Mouse (Mus musculus) skeletal muscle tissue, adult 2 months (tissue): ENCODE data around the gene Gm45717.

Experiments used
- DNase-seq: peaks from one replicate; pipeline ENCODE4 v3.0.0-alpha.2; 2012; ENCODE audit warnings: low read depth, low spot score

The Gm45717 gene

GRCm38 (mm10) chr7:140943356-140943755, 12.4 kb downstream of the Gm45717 start:
- DNase-seq, result no peak

- no peak for DNase-seq
Measured at GRCm38 (mm10) chr7:140942811-140943210, 12.9 kb downstream of the Gm45717 start.

GRCm38 (mm10) chr7:140942341-140942740, 13.4 kb downstream of the Gm45717 start:
- DNase-seq, result no peak

GRCm38 (mm10) chr7:140941222-140942051, 14.3 kb downstream of the Gm45717 start, which contains the start of gene Pgghg:
Gene Pgghg (plus strand): TSS chr7:140941391.
- peak; percentile 92 for DNase-seq

- DNase-seq, result no peak
Measured at GRCm38 (mm10) chr7:140939669-140940171, 16.0 kb downstream of the Gm45717 start.

GRCm38 (mm10) chr7:140938896-140939295, 16.8 kb downstream of the Gm45717 start:
- DNase-seq, result no peak

GRCm38 (mm10) chr7:140938436-140938835, 17.3 kb downstream of the Gm45717 start:
- DNase-seq, result no peak

GRCm38 (mm10) chr7:140927181-140927580, 28.6 kb downstream of the Gm45717 start:
- no peak for DNase-seq

- no peak for DNase-seq
Measured at GRCm38 (mm10) chr7:140923070-140923775, 32.5 kb downstream of the Gm45717 start.

- no peak for DNase-seq
Measured at GRCm38 (mm10) chr7:140922398-140923069, 33.2 kb downstream of the Gm45717 start.

- DNase-seq, result no peak
Measured at GRCm38 (mm10) chr7:140921225-140921975, 34.3 kb downstream of the Gm45717 start.

GRCm38 (mm10) chr7:140920418-140921029, 35.2 kb downstream of the Gm45717 start, which contains the start of gene Nlrp6:
Gene Nlrp6 (plus strand): TSS chr7:140920902.
- DNase-seq, result no peak

GRCm38 (mm10) chr7:140919911-140920310, 35.8 kb downstream of the Gm45717 start:
- DNase-seq, result no peak

- DNase-seq, result no peak
Measured at GRCm38 (mm10) chr7:140914031-140914690, 41.6 kb downstream of the Gm45717 start.

- no peak for DNase-seq
Measured at GRCm38 (mm10) chr7:140912846-140913482, 42.8 kb downstream of the Gm45717 start.

GRCm38 (mm10) chr7:140912293-140912692, 43.4 kb downstream of the Gm45717 start:
- DNase-seq, result no peak

GRCm38 (mm10) chr7:140908634-140909107, 47.1 kb downstream of the Gm45717 start:
- peak; percentile 60 for DNase-seq

- DNase-seq, result no peak
Measured at GRCm38 (mm10) chr7:140908181-140908580, 47.6 kb downstream of the Gm45717 start.

- DNase-seq, result no peak
Measured at GRCm38 (mm10) chr7:140907697-140908096, 48.0 kb downstream of the Gm45717 start.
